Mouse (Mus musculus) spleen, adult 2 months (tissue): ENCODE data around the gene Ttbk1.

Experiments used
- CTCF ChIP-seq: fragments of 200-500 bp; IDR thresholded peaks from 2 replicates; pipeline ENCODE4 v1.5.1; 2011; ENCODE audit warnings: mild to moderate bottlenecking, inconsistent platforms; ENCODE audit not compliant: insufficient read depth, insufficient read length, insufficient replicate concordance; ENCODE audit errors: extremely low read depth
- POLR2A ChIP-seq: fragments of 200-500 bp; IDR thresholded peaks from 2 replicates; pipeline ENCODE4 v1.6.1; 2011; ENCODE audit warnings: low read depth, low read length, inconsistent platforms

DNA sequence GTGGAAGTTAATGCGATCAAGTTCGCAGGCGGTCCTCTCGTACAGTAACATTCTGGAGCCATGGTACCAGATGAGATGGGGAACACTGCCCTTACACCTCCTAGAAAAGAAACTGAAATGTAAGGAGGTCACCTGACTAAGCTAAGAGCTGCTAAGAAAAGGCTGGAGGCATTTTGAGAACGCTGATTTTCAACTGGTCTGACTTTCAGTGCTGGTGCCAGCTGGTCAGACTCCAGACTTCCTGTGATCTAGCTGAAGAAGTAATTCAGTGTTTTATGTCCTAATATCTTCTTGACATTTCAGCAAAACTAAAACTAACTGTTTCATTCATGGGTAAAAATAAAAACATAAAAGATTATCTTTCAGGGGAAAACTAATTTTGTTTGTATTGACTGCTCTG, 68.8 kb downstream of the Ttbk1 start:
- no peak for TF ChIP-seq POLR2A
- TF ChIP-seq CTCF, result no peak
